7 mouse cellular contexts compared by ENCODE assay signal in genomic region chr2:30124472-30125274, GRCm38 (mm10). TPM values are rescaled to one million over a fixed set of nuclear protein-coding genes. Genes with fewer than 3 reads are reported as not detected.
DNase-seq lines count a peak whose midpoint lies in the region; ATAC-seq and TF ChIP-seq lines count a peak whose summit lies in the region.

TSS of gene Zer1 (minus strand) at chr2:30124585.

- no peak for TF ChIP-seq CTCF in intestine, postnatal 0 days (IDR thresholded peaks at IDR 0.05; ENCODE audit: low read depth)
- no peak for TF ChIP-seq CTCF in small intestine, adult 2 months (IDR thresholded peaks at IDR 0.05; ENCODE audit: extremely low read depth, insufficient read length, insufficient replicate concordance, low read depth, low read length)

- H3K27ac ChIP-seq in intestine, postnatal 0 days (ENCODE audit: low read depth, low read length) = peak within 1 kb of the TSS; percentile 77
- peak within 1 kb of the TSS; percentile 90 for H3K27ac ChIP-seq in midbrain, embryonic 12.5 days (replicated peaks)
- peak within 1 kb of the TSS; percentile 85 for H3K27ac ChIP-seq in small intestine, adult 2 months (ENCODE audit: insufficient read depth, low read depth, low read length)

- intact Hi-C loops in left cerebral cortex, postnatal 4 days (cut with DNase I) = no loop called here

- no peaks in the 10 kb centered on the region for H3K4me1 ChIP-seq in intestine, postnatal 0 days (replicated peaks; ENCODE audit: control insufficient read depth, insufficient read depth, low read length)
- peaks cover 29% of the 10 kb centered on the region for H3K4me1 ChIP-seq in midbrain, embryonic 12.5 days
- peaks cover 5% of the 10 kb centered on the region; the same call in 1 of the 2 replicates for H3K4me1 ChIP-seq in small intestine, adult 2 months (ENCODE audit: control insufficient read depth, insufficient read depth, insufficient read length, low read length)

- peak within 1 kb of the TSS; percentile 85 for H3K4me3 ChIP-seq in intestine, postnatal 0 days (ENCODE audit: low read depth, low read length)
- peak within 1 kb of the TSS; percentile 89 for H3K4me3 ChIP-seq in midbrain, embryonic 12.5 days
- peak within 1 kb of the TSS; percentile 76 for H3K4me3 ChIP-seq in small intestine, adult 2 months (ENCODE audit: low read depth, low read length)

- H3K9ac ChIP-seq in intestine, postnatal 0 days (ENCODE audit: low read depth, low read length) = peak within 1 kb of the TSS; percentile 76
- peak within 1 kb of the TSS; percentile 91 for H3K9ac ChIP-seq in midbrain, embryonic 12.5 days (replicated peaks)

- peak within 1 kb of the TSS; percentile 80 for H3K4me2 ChIP-seq in intestine, postnatal 0 days (replicated peaks; ENCODE audit: low read depth)
- peak within 1 kb of the TSS; percentile 88 for H3K4me2 ChIP-seq in midbrain, embryonic 12.5 days (replicated peaks)

- peak; percentile 73 for TF ChIP-seq POLR2A in small intestine, adult 2 months (IDR thresholded peaks at IDR 0.05; ENCODE audit: low read depth, low read length)

- no peaks in the 10 kb centered on the region for H3K27me3 ChIP-seq in intestine, postnatal 0 days (replicated peaks; ENCODE audit: control insufficient read depth, insufficient read depth, low read length)
- H3K27me3 ChIP-seq in midbrain, embryonic 12.5 days = no peaks in the 10 kb centered on the region
- no peaks in the 10 kb centered on the region for H3K27me3 ChIP-seq in small intestine, adult 2 months (ENCODE audit: control insufficient read depth, insufficient read depth, low read length)

- peak; percentile 95 for DNase-seq in adrenal gland, adult 8-10 months
- DNase-seq in embryo, embryonic 9.5 days (ENCODE audit: extremely low spot score) = peak; percentile 93
- peak; percentile 40 for DNase-seq in gonadal fat pad, adult 2 months (ENCODE audit: low read depth)
- DNase-seq in left cerebral cortex, postnatal 4 days = peak; percentile 96

- H3K9me3 ChIP-seq in intestine, postnatal 0 days (ENCODE audit: control insufficient read depth) = no peaks in the 10 kb centered on the region
- H3K9me3 ChIP-seq in midbrain, embryonic 12.5 days = no peaks in the 10 kb centered on the region

- peak; percentile 94 for ATAC-seq in intestine, postnatal 0 days
- ATAC-seq in midbrain, embryonic 12.5 days (ENCODE audit: low FRiP score, low read depth) = peak; percentile 96

- WGBS in intestine, postnatal 0 days = 9% methylated on average over 31 of the region's 31 CpGs
- 10% methylated on average over 31 of the region's 31 CpGs for WGBS in midbrain, embryonic 12.5 days
- 5% methylated on average over 31 of the region's 31 CpGs for WGBS in small intestine, adult 2 months

- peaks cover 6% of the 10 kb centered on the region for H3K36me3 ChIP-seq in intestine, postnatal 0 days (ENCODE audit: control insufficient read depth, insufficient read depth)
- H3K36me3 ChIP-seq in midbrain, embryonic 12.5 days = no peaks in the 10 kb centered on the region
- H3K36me3 ChIP-seq in small intestine, adult 2 months (ENCODE audit: control insufficient read depth, insufficient read depth, low read length) = no peaks in the 10 kb centered on the region

RNA-seq across cellular contexts. Expression of gene Zer1, which starts in this region (rescaled TPM):
- total RNA-seq in adrenal gland, adult 8-10 months (2022) = 10 to 100 TPM; 45.6 to 74.7 (median 58.5) TPM
- 58.1 TPM in 2 replicates for polyA plus RNA-seq in gonadal fat pad, adult 2 months (2012; rRNA removed)
- 2.6 and 2.8 TPM in 2 replicates for polyA plus RNA-seq in intestine, postnatal 0 days (2015; fragmentation: Nextera tagmentation; extraction: Ambion mirVana)
- total RNA-seq in left cerebral cortex, postnatal 4 days (2021) = 10 to 100 TPM; 80.8 to 88.0 TPM
- polyA plus RNA-seq in midbrain, embryonic 12.5 days (2016; fragmentation: Nextera tagmentation; extraction: Ambion mirVana) = 11.6 and 11.7 TPM in 2 replicates
- 21.1 and 39.1 TPM in 2 replicates for polyA plus RNA-seq in small intestine, adult 2 months (2012; rRNA removed)

Comparison
In these comparisons a context has a peak if more than half of its experiments do, and no peak if none do; other contexts are left out.
1. Peak in every context shown above with its lines: DNase-seq, ATAC-seq, H3K4me3 ChIP-seq and H3K27ac ChIP-seq.
2. DNase-seq: peak in every context shown above with its lines; median percentile 96 in left cerebral cortex, postnatal 4 days; 95 in adrenal gland, adult 8-10 months; 93 in embryo, embryonic 9.5 days; 40 in gonadal fat pad, adult 2 months.